Mouse (Mus musculus): Measurements from ENCODE around the gene Anks1b. TPM values are rescaled to one million over a fixed set of nuclear protein-coding genes. Genes with fewer than 3 reads are reported as not detected.

The Anks1b gene
- polyA plus RNA-seq, 1 experiment from 2014 or later = 96.8 TPM

DNA sequence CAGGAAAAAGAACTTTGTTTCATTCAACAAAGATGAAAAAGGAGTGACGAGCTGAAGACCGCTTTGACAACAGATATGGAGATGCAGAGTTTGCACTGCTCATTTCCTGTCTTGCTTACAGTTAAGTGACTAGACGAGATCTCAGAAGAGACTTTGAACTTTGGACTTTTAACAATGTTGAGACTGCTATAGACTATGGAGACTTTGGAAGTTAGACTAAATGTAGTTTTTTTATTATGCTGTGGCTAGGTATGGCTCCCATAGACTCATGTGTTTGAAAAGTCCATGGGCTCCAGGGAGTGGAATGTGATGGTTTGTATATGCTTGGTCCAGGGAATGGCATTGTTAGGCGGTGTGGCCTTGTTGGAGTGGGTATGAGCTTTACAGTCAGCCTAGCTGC, 1108.5 kb downstream of the Anks1b start:
- H3K27me3 ChIP-seq (replicated peaks) = no peaks in the 10 kb centered on the region
- H3K4me3 ChIP-seq = no peak overlapping the region
- H3K9ac ChIP-seq = no peak overlapping the region
- 95% methylated on average over 4 of the region's 4 CpGs for WGBS
- H3K4me2 ChIP-seq = no peak overlapping the region
- no peaks in the 10 kb centered on the region for H3K36me3 ChIP-seq (replicated peaks)
- H3K9me3 ChIP-seq = no peaks in the 10 kb centered on the region
- no peak for ATAC-seq (replicated peaks)
- H3K27ac ChIP-seq = no peak overlapping the region
- H3K4me1 ChIP-seq = no peaks in the 10 kb centered on the region

DNA sequence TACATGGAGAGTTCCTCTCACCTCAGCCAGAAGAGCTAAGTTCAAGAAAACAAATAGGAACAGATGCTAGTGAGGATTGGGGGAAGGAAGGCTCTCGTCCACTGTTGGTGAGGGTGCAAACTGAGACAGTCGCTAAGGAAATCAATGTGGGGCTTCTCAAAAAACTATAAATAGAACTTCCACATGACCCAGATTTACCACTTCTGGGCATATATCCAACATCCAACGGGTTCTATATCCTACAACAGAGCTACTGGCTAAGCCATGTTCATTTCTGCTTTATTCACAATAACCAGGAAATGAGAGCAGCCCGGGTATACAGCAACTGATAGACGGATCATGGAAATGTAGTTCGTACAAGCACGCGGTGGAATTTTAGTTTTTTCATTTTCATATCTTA, 1109.7 kb downstream of the Anks1b start:
- no peak for ATAC-seq (replicated peaks)
- no peaks in the 10 kb centered on the region for H3K36me3 ChIP-seq (replicated peaks)
- H3K9ac ChIP-seq = no peak overlapping the region
- no peak overlapping the region for H3K4me2 ChIP-seq
- no peak overlapping the region for H3K4me3 ChIP-seq
- 83% methylated on average over 8 of the region's 8 CpGs for WGBS
- H3K27me3 ChIP-seq (replicated peaks) = no peaks in the 10 kb centered on the region
- no peak overlapping the region for H3K27ac ChIP-seq
- no peaks in the 10 kb centered on the region for H3K9me3 ChIP-seq
- no peaks in the 10 kb centered on the region for H3K4me1 ChIP-seq

DNA sequence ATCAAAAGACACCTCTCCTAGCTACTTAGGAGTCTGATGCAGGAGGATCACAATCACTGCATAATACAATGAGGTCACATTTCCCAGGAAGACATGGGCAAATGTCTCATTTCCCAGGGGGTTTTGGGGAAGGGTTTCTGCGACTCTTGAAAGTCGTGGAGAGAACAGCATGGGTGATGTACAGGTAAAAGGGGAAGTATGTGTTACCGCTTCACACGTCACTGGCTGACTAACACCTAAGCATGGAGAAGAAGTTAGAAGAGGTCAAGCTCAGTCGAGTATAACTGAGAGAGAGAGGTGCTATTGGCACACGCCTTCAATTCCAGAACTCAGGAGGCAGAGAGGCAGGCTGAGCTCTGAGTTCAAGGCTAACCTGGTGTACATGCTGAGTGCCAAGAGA, 1117.0 kb downstream of the Anks1b start:
- Histone ChIP-seq H3K9ac (no peak overlapping the region), H3K27ac (no peak overlapping the region), H3K4me3 (no peak overlapping the region), H3K36me3 (replicated peaks) (peaks cover 3% of the 10 kb centered on the region; the same call in 1 of the 2 replicates), H3K27me3 (replicated peaks) (no peaks in the 10 kb centered on the region), H3K4me1 (no peaks in the 10 kb centered on the region), H3K9me3 (no peaks in the 10 kb centered on the region), H3K4me2 (no peak overlapping the region)
- no peak for ATAC-seq (replicated peaks)
- 90% methylated on average over 6 of the region's 6 CpGs for WGBS

DNA sequence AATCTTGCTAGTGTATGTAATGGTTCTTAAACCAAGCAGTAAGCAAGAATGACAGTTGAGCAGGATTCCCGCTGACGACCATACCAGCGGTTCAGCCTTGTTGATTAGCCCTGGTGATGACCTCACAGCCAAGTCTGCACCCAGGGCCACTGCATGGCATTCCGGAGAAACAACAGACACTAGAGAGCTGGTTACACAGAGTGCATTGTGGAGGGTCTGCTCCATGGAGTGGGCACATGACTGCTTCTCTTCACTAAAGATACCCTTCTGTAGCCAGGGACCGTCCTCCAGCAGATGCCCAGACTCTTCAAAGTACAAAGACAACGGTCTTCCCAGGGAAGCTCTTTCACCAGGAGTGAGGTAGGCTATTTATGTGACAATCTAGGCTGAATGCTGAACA, 1118.9 kb downstream of the Anks1b start:
- Histone ChIP-seq H3K36me3 (replicated peaks) (peaks cover 8% of the 10 kb centered on the region; the same call in 1 of the 2 replicates), H3K4me1 (no peaks in the 10 kb centered on the region), H3K4me2 (no peak overlapping the region), H3K9me3 (no peaks in the 10 kb centered on the region), H3K9ac (no peak overlapping the region), H3K4me3 (no peak overlapping the region), H3K27ac (no peak overlapping the region), H3K27me3 (replicated peaks) (no peaks in the 10 kb centered on the region)
- ATAC-seq (replicated peaks) = no peak
- WGBS = 80% methylated on average over 6 of the region's 6 CpGs

DNA sequence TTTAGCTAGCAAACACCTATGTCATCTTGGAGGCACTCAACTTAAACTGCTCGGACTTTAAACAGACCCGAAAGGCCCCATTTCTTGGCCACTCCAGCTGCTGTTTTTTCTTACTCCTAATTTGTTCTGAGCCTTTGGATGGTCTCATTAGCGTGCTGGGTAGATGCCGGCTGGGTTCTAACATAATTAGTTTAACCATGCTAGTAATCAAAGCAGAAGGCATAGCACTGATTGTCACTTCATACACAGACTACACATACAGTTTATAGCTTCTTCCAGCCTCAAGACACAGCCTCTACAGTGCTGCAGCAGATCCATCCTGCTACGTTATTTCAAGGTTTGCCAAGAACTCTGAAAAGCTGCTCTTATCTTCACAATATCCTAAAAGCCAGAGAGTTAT, 1120.6 kb downstream of the Anks1b start:
- 75% methylated on average over 5 of the region's 5 CpGs for WGBS
- ATAC-seq (replicated peaks) = no peak
- no peak overlapping the region for H3K4me2 ChIP-seq
- no peak overlapping the region for H3K9ac ChIP-seq
- no peak overlapping the region for H3K27ac ChIP-seq
- H3K4me3 ChIP-seq = no peak overlapping the region
- no peaks in the 10 kb centered on the region for H3K9me3 ChIP-seq
- H3K4me1 ChIP-seq = no peaks in the 10 kb centered on the region
- H3K27me3 ChIP-seq (replicated peaks) = no peaks in the 10 kb centered on the region
- peaks cover 12% of the 10 kb centered on the region; the same call in 1 of the 2 replicates for H3K36me3 ChIP-seq (replicated peaks)

DNA sequence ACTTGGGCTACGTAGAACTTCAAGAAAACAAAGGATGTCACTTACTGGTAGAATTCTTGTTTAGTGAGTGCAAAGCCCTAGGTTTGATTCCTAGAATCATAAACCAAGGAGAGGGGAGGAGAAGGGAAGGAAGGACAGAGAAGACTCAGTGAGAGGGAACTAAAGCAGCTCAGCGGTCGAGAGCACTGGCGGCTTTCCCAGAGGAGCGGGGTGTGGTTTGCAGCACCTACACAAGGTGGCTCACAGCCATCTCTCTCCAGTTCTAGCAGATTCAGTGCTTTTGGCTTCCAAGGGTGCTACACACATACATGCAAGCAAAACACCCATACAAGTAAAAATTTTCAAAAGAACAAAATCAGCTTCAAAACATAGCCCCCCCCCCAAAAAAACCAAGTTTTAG, 1126.6 kb downstream of the Anks1b start:
- no peak for ATAC-seq (replicated peaks)
- Histone ChIP-seq H3K4me2 (no peak overlapping the region), H3K36me3 (replicated peaks) (peaks cover 9% of the 10 kb centered on the region; the same call in 1 of the 2 replicates), H3K9me3 (no peaks in the 10 kb centered on the region), H3K9ac (no peak overlapping the region), H3K4me1 (no peaks in the 10 kb centered on the region), H3K27me3 (replicated peaks) (no peaks in the 10 kb centered on the region), H3K4me3 (no peak overlapping the region), H3K27ac (no peak overlapping the region)
- WGBS = 85% methylated on average over 5 of the region's 5 CpGs

DNA sequence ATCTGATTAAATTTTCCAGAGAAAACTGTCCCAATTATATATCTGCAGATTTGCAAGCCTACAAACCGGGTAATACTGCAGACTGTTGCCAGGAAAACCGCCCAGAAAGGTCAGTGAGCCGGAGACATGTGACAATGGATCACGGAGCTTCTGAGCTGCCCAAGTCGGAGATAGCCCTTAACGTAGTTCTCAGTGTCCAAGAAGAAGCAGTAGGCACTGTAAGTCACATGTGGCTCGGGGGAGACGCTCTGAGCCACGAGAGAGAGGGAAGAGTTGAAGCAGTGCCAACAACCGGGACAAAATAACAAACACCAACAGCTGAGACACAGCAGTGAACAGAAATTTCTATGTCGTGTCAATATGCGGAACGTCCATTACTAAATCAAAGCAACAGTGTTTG, 1128.1 kb downstream of the Anks1b start:
- 75% methylated on average over 13 of the region's 13 CpGs for WGBS
- Histone ChIP-seq H3K27me3 (replicated peaks) (no peaks in the 10 kb centered on the region), H3K9ac (no peak overlapping the region), H3K4me3 (no peak overlapping the region), H3K36me3 (replicated peaks) (0 out of 2 replicates have a peak, but pooled peaks cover 9% of the 10 kb centered on the region), H3K9me3 (no peaks in the 10 kb centered on the region), H3K4me2 (no peak overlapping the region), H3K27ac (no peak overlapping the region), H3K4me1 (no peaks in the 10 kb centered on the region)
- no peak for ATAC-seq (replicated peaks)

DNA sequence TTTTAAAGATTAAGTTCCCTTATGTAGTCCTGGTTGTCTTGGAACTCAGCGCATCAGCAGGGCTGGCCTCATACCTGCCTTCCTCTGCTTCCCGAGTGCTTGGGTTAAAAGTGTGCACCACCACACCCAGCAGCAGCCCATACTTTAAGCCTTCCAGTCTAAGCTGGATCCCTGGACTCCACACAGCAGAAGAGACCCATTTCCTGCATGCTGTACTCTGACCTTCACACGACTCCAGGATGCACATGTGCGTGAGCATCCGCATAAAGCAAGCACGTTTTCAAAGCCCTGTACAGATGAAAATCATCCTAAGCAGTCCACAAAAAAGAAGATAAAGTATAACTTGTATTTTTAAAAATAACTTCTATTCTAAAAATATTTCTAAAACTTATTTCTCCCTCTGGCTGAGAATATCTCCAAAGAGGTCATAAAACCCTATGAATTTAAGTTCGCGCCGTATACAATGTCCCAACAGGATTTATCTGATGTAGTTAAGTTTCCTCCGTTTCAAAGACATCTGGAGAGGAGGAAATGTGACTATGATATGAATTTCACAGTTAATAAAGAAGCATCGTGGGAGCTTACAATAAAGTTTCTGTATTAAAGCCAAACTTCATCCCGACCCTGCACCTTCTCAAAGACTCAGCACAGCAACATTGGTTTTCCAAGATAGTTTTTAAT, 1132.7 kb downstream of the Anks1b start:
- Histone ChIP-seq H3K27ac (no peak overlapping the region), H3K4me3 (no peak overlapping the region), H3K4me1 (no peaks in the 10 kb centered on the region), H3K9me3 (no peaks in the 10 kb centered on the region), H3K4me2 (no peak overlapping the region), H3K9ac (no peak overlapping the region), H3K36me3 (replicated peaks) (0 out of 2 replicates have a peak, but pooled peaks cover 9% of the 10 kb centered on the region), H3K27me3 (replicated peaks) (no peaks in the 10 kb centered on the region)
- ATAC-seq (replicated peaks) = no peak
- WGBS = 91% methylated on average over 12 of the region's 12 CpGs

Other genes starting within 250 kb of the Anks1b start
- gene Scyl2, start 187.2 kb upstream of the Anks1b start, polyA plus RNA-seq (2015; fragmentation: Nextera tagmentation; extraction: Ambion mirVana) = 9.1 and 10.1 TPM in 2 replicates
- 47.7 and 55.6 TPM in 2 replicates for gene Actr6, start 141.2 kb upstream of the Anks1b start, polyA plus RNA-seq (2015; fragmentation: Nextera tagmentation; extraction: Ambion mirVana)
- 30.0 TPM in 2 replicates for gene Uhrf1bp1l, start 128.5 kb upstream of the Anks1b start, polyA plus RNA-seq (2015; fragmentation: Nextera tagmentation; extraction: Ambion mirVana)

Measured in midbrain, embryonic 15.5 days (tissue).